In genomic region chr10:38704762-38705130, GRCm38 (mm10) we compare ENCODE assay signal across 6 mouse cellular contexts.
DNase-seq lines count a peak whose midpoint lies in the region; ATAC-seq lines count a peak whose summit lies in the region.
"Not testable (repeated sequence)": the region's sequence is repeated elsewhere in the genome, so short reads cannot be mapped to it uniquely, and the experiment has no call there.

No protein-coding gene starts in this region.

- not testable (repeated sequence) for H3K4me3 ChIP-seq in embryonic facial prominence, embryonic 10.5 days; embryonic facial prominence, embryonic 13.5 days; limb, embryonic 11.5 days (ENCODE audit: low read depth, low read length); limb, embryonic 13.5 days; limb, embryonic 15.5 days; lung, embryonic 16.5 days (ENCODE audit: low read length)

- not testable (repeated sequence) for H3K4me1 ChIP-seq in embryonic facial prominence, embryonic 10.5 days; embryonic facial prominence, embryonic 13.5 days; limb, embryonic 11.5 days (ENCODE audit: control insufficient read depth, insufficient read depth, low read length); limb, embryonic 15.5 days; lung, embryonic 16.5 days (replicated peaks; ENCODE audit: control insufficient read depth, insufficient read depth, low read length)
- H3K4me1 ChIP-seq in limb, embryonic 13.5 days = peaks cover 12% of the 10 kb centered on the region

- not testable (repeated sequence) for H3K4me2 ChIP-seq in embryonic facial prominence, embryonic 13.5 days; limb, embryonic 11.5 days (ENCODE audit: low read depth, severe bottlenecking); limb, embryonic 13.5 days (replicated peaks); limb, embryonic 15.5 days; lung, embryonic 16.5 days (ENCODE audit: low read depth, low read length)

- 0 out of 2 replicates have a peak overlapping the region, but pooled peaks have one; percentile 19 for H3K27ac ChIP-seq in embryonic facial prominence, embryonic 10.5 days (replicated peaks)
- H3K27ac ChIP-seq in embryonic facial prominence, embryonic 13.5 days = 0 out of 2 replicates have a peak overlapping the region, but pooled peaks have one; percentile 28
- not testable (repeated sequence) for H3K27ac ChIP-seq in limb, embryonic 11.5 days (replicated peaks; ENCODE audit: low read depth, low read length); lung, embryonic 16.5 days (ENCODE audit: low read length)
- H3K27ac ChIP-seq in limb, embryonic 13.5 days = peak overlapping the region; percentile 67; the same call in 1 of the 2 replicates
- peak overlapping the region; percentile 27; the same call in 1 of the 2 replicates for H3K27ac ChIP-seq in limb, embryonic 15.5 days

- not testable (repeated sequence) for DNase-seq in embryonic facial prominence, embryonic 10.5 days (ENCODE audit: low spot score); limb, embryonic 11.5 days (ENCODE audit: low spot score)

- 51% methylated on average over 1 of the region's 1 CpGs for WGBS in embryonic facial prominence, embryonic 10.5 days
- WGBS in embryonic facial prominence, embryonic 13.5 days = 41% methylated on average over 1 of the region's 1 CpGs
- WGBS in limb, embryonic 11.5 days = 22% methylated on average over 1 of the region's 1 CpGs
- WGBS in limb, embryonic 13.5 days = 14% methylated on average over 1 of the region's 1 CpGs
- WGBS in limb, embryonic 15.5 days = 29% methylated on average over 1 of the region's 1 CpGs
- 41% methylated on average over 1 of the region's 1 CpGs for WGBS in lung, embryonic 16.5 days

- H3K36me3 ChIP-seq in embryonic facial prominence, embryonic 10.5 days (replicated peaks); embryonic facial prominence, embryonic 13.5 days; limb, embryonic 11.5 days (ENCODE audit: control insufficient read depth, insufficient read depth, low read length); limb, embryonic 13.5 days; limb, embryonic 15.5 days; lung, embryonic 16.5 days (ENCODE audit: control insufficient read depth, insufficient read depth, low read length): not testable (repeated sequence)

- H3K9ac ChIP-seq in embryonic facial prominence, embryonic 13.5 days; limb, embryonic 11.5 days (ENCODE audit: low read length); limb, embryonic 13.5 days; limb, embryonic 15.5 days; lung, embryonic 16.5 days (ENCODE audit: low read length): not testable (repeated sequence)

- H3K9me3 ChIP-seq in embryonic facial prominence, embryonic 10.5 days; embryonic facial prominence, embryonic 13.5 days; limb, embryonic 11.5 days (ENCODE audit: control insufficient read depth, low read length); limb, embryonic 13.5 days; limb, embryonic 15.5 days; lung, embryonic 16.5 days (ENCODE audit: control insufficient read depth, low read length): not testable (repeated sequence)

- not testable (repeated sequence) for H3K27me3 ChIP-seq in embryonic facial prominence, embryonic 10.5 days (replicated peaks; ENCODE audit: low read depth, poor library complexity, severe bottlenecking); embryonic facial prominence, embryonic 13.5 days; limb, embryonic 11.5 days (ENCODE audit: control insufficient read depth, insufficient read depth, low read length); limb, embryonic 13.5 days; limb, embryonic 15.5 days; lung, embryonic 16.5 days (ENCODE audit: control insufficient read depth, insufficient read depth, low read depth, low read length)

- not testable (repeated sequence) for ATAC-seq in embryonic facial prominence, embryonic 13.5 days (ENCODE audit: insufficient number of reproducible peaks, insufficient read depth, low FRiP score, low TSS enrichment, low read depth)
- ATAC-seq in limb, embryonic 11.5 days (ENCODE audit: insufficient number of reproducible peaks, low FRiP score, low TSS enrichment, low read depth) = peak; percentile 35; the same call in 1 of the 2 replicates
- ATAC-seq in limb, embryonic 13.5 days (ENCODE audit: low FRiP score, low read depth) = peak; percentile 59
- ATAC-seq in limb, embryonic 15.5 days (ENCODE audit: insufficient number of reproducible peaks, low FRiP score, low TSS enrichment, low read depth) = peak; percentile 48; the same call in 1 of the 2 replicates
- ATAC-seq in lung, embryonic 16.5 days (ENCODE audit: low read depth) = 0 out of 2 replicates have a peak, but pooled peaks have one; percentile 15
